Mouse (Mus musculus) CD4-positive, CD25-positive, alpha-beta regulatory T cell, adult 9 weeks (primary cell): ENCODE data around the gene Ap1s2. TPM values are rescaled to one million over a fixed set of nuclear protein-coding genes. Genes with fewer than 3 reads are reported as not detected.

ENCODE experiments used
- polyA plus RNA-seq: library from polyadenylated mRNA; unstranded; fragments of 100-300 nt; shearing (Covaris generic); gene quantifications from one replicate; pipeline ENCODE4 v1.2.1, GENCODE M21; 2017

Ap1s2 gene
- 11.2 TPM for polyA plus RNA-seq

GRCm38 (mm10) chrX:163908337-163909250 lies at the start of gene Ap1s2:
Gene Ap1s2, plus strand, starts transcription at chrX:163909017.

GRCm38 (mm10) chrX:163958467-163958875 lies 49.7 kb downstream of the Ap1s2 start, which contains the start of gene Zrsr2:
Gene Zrsr2, minus strand, starts transcription at chrX:163958661.

Other genes with a start within 250 kb of the Ap1s2 start
- gene Rnf138rt1, start 147.7 kb upstream of the Ap1s2 start, polyA plus RNA-seq, result not detected
- gene Zrsr2, start 49.6 kb downstream of the Ap1s2 start, polyA plus RNA-seq, result 69.3 TPM
- 3.8 TPM for gene Car5b, start 119.0 kb downstream of the Ap1s2 start, polyA plus RNA-seq
- gene Siah1b, start 167.5 kb downstream of the Ap1s2 start, polyA plus RNA-seq, result 3.3 TPM
- not detected for gene Cltrn, start 179.8 kb downstream of the Ap1s2 start, polyA plus RNA-seq
- gene Ace2, start 230.3 kb downstream of the Ap1s2 start, polyA plus RNA-seq, result not detected